Mouse (Mus musculus): Measurements from ENCODE around the gene Adgrv1.

GRCm38 (mm10) chr13:81176820-81177219 lies 456.1 kb downstream of the Adgrv1 start:
- no peak for TF ChIP-seq POLR2A (IDR thresholded peaks at IDR 0.05; ENCODE audit: insufficient read depth, low read length)
- no peak for TF ChIP-seq CTCF (IDR thresholded peaks at IDR 0.05; ENCODE audit: low read depth, low read length)
- TF ChIP-seq EP300 (IDR thresholded peaks at IDR 0.05; ENCODE audit: insufficient read depth, low read depth, low read length) = no peak

Measured in ES-Bruce4 (cell line).